Mouse (Mus musculus): ENCODE results near the gene Xdh.
A peak's percentile ranks its signal among the peaks of the same experiment; 100 is the strongest.

Gene Xdh

GRCm38 (mm10) chr17:73950062-73950735 lies at the start of gene Xdh:
TSS of gene Xdh (minus strand) at chr17:73950196.
- DNase-seq (ENCODE audit: low spot score in 2 of 2), result peak in 1 of 2 experiments; percentile 16

- no peak for DNase-seq (ENCODE audit: low spot score in 2 of 2)
Measured at GRCm38 (mm10) chr17:73995907-73996645, 46.1 kb upstream of the Xdh start.

GRCm38 (mm10) chr17:73991264-73991663 lies 41.3 kb upstream of the Xdh start:
- DNase-seq (ENCODE audit: low spot score in 2 of 2), result no peak

- DNase-seq (ENCODE audit: low spot score in 2 of 2), result no peak
Measured at GRCm38 (mm10) chr17:73986571-73986970, 36.6 kb upstream of the Xdh start.

- DNase-seq (ENCODE audit: low spot score in 2 of 2), result no peak
Measured at GRCm38 (mm10) chr17:73985936-73986335, 35.9 kb upstream of the Xdh start.

GRCm38 (mm10) chr17:73984508-73984907 lies 34.5 kb upstream of the Xdh start:
- DNase-seq (ENCODE audit: low spot score in 2 of 2), result no peak

- DNase-seq (ENCODE audit: low spot score in 2 of 2), result no peak
Measured at GRCm38 (mm10) chr17:73982871-73983270, 32.9 kb upstream of the Xdh start.

- DNase-seq (ENCODE audit: low spot score in 2 of 2), result no peak
Measured at GRCm38 (mm10) chr17:73976066-73976465, 26.1 kb upstream of the Xdh start.

- DNase-seq (ENCODE audit: low spot score in 2 of 2), result no peak
Measured at GRCm38 (mm10) chr17:73972648-73973047, 22.7 kb upstream of the Xdh start.

GRCm38 (mm10) chr17:73971291-73971690 lies 21.3 kb upstream of the Xdh start:
- no peak for DNase-seq (ENCODE audit: low spot score in 2 of 2)

GRCm38 (mm10) chr17:73970361-73971027 lies 20.5 kb upstream of the Xdh start:
- peak in 1 of 2 experiments; percentile 52 for DNase-seq (ENCODE audit: low spot score in 2 of 2)

GRCm38 (mm10) chr17:73964856-73965255 lies 14.9 kb upstream of the Xdh start:
- DNase-seq (ENCODE audit: low spot score in 2 of 2), result no peak

GRCm38 (mm10) chr17:73962628-73963043 lies 12.6 kb upstream of the Xdh start:
- no peak for DNase-seq (ENCODE audit: low spot score in 2 of 2)

GRCm38 (mm10) chr17:73961801-73962403 lies 11.9 kb upstream of the Xdh start:
- no peak for DNase-seq (ENCODE audit: low spot score in 2 of 2)

- DNase-seq (ENCODE audit: low spot score in 2 of 2), result no peak
Measured at GRCm38 (mm10) chr17:73960745-73961144, 10.7 kb upstream of the Xdh start.

GRCm38 (mm10) chr17:73952103-73952521 lies 2.1 kb upstream of the Xdh start:
- peak in 1 of 2 experiments; percentile 41 for DNase-seq (ENCODE audit: low spot score in 2 of 2)

GRCm38 (mm10) chr17:73950970-73951369 lies 974 bp upstream of the Xdh start:
- DNase-seq (ENCODE audit: low spot score in 2 of 2), result no peak

- DNase-seq (ENCODE audit: low spot score in 2 of 2), result no peak
Measured at GRCm38 (mm10) chr17:73949498-73949897, 498 bp downstream of the Xdh start.

GRCm38 (mm10) chr17:73948801-73949200 lies 1.2 kb downstream of the Xdh start:
- no peak for DNase-seq (ENCODE audit: low spot score in 2 of 2)

- peak in 1 of 2 experiments; percentile 25 for DNase-seq (ENCODE audit: low spot score in 2 of 2)
Measured at GRCm38 (mm10) chr17:73948039-73948438, 2.0 kb downstream of the Xdh start.

- DNase-seq (ENCODE audit: low spot score in 2 of 2), result no peak
Measured at GRCm38 (mm10) chr17:73946856-73947255, 3.1 kb downstream of the Xdh start.

- DNase-seq (ENCODE audit: low spot score in 2 of 2), result no peak
Measured at GRCm38 (mm10) chr17:73944661-73945060, 5.3 kb downstream of the Xdh start.
